Mouse (Mus musculus): ENCODE data around the gene Rpl10-ps3.

Rpl10-ps3 gene

DNA sequence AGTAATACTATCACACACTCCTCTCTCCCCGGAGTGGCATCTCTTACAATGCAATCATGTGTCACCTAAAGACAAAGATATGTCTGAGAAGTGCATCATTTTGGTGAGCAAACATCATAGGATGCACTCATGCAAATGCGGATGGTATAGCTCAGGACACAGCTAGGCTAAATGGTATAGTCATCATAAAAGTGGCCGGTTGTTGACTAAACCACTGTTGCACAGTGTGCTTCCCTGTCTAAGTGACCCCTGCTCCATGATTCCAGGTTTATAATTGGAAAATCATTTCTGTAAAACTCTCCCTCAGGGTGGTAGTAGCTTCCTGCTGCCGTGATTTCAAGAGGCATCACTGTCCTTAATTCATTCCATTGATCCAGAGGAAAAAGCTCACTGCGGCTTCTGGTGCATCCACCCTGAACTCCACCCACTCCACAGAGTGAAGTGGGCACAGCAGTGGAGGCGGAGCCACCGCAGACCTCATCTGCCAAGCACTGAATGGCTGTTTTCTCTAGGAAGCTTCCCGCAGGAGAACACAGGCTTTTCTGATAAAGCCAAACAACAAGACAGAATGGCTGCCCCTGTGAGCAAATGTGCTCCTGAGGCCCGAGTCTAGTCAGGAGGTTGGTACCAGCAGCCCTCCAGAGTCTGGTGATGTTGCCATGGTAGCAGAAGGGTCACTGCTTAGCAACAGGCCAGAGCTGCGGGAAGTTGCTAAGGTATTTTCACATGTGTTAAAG, 38.9 kb downstream of the Rpl10-ps3 start:
- DNase-seq = no peak

DNA sequence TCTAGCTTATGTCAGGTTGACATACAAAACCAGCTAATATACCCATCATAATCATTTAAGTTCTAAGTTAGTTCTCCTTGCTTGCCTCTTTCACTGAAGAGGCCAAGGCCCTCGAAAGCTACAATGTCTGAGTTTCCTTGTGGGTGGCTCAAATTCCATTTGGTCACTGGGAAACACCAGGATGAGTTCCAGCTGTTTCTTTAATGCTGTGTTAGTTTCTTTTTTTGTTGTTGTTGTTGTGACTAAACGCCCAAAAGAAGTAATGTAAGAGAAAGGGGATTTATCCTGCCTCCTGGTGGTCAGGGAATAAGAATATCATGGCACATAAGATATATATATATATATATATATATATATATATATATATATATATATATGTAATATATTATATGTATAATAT, 39.7 kb downstream of the Rpl10-ps3 start:
- DNase-seq = no peak

DNA sequence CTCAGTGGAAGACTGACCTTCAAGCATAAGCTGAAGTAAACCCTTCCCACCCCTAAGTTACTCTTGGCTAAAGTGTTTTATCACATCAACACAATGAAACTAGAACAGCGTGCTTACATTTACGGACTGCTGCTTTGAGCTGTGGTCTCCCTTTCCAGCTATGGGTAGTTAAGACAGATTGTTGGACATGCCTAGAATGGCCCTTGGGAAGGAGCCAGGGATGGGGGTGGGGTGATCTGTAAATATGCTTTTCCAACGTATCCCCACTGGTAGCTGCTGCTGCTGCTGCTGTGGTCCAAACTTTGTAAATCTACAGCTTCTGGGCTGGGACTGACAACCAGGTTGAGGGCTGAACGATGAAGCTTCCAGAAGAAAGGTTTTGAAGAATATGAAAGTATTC, 40.8 kb downstream of the Rpl10-ps3 start:
- no peak for DNase-seq

DNA sequence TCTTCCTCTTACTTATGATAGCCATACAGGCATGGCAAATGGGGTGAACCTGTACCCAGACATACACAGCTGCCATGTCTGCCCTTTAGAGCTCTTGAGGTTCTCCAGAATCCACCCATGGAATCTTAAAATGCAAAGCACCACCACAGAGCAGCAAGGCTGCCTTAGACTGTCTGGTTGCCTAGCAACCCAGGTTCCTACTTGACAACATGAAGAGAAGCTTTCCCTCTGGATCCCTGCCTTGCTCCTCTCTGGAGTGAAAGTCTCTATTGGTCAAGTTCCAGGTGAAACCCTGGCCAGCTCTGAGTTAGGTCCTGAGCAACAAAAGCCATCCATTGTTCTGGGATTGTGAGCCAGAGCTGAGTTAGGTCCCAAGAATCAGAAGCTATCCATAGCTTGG, 43.0 kb downstream of the Rpl10-ps3 start:
- no peak for DNase-seq

DNA sequence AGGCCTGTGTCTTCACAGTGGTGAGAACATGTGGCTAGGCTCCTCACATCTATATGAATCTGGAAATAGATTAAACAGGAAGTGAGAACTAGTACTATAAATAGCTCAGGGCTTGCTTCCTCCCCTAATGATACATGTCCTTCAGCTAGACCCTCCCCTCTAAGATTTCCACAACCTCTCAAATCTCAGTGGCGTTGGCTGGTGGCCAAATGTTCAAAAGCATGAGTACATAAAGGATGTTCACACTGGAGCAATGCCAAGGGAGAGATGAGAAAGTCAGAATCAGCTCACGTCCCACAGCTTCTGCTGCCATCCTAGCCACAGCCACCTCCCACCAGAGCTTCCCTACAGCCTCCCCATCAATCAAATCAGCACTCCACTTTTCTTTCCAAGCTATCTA, 46.4 kb downstream of the Rpl10-ps3 start:
- DNase-seq = no peak
